Mouse (Mus musculus) lung, adult 2 months (tissue): ENCODE results near the gene Pgpep1. TPM values are rescaled to one million over a fixed set of nuclear protein-coding genes. Genes with fewer than 3 reads are reported as not detected.

ENCODE experiments used
- DNase-seq: peaks from one replicate; pipeline ENCODE4 v3.0.0; 2022
- H3K4me1 ChIP-seq: fragments of 200-500 bp; 2 replicates; pipeline ENCODE4 v1.6.1; 2011; ENCODE audit warnings: low read length; ENCODE audit not compliant: control insufficient read depth, insufficient read depth
- H3K4me3 ChIP-seq: fragments of 200-500 bp; replicated peaks from 2 replicates; pipeline ENCODE3; 2011; ENCODE audit warnings: low read depth, mild to moderate bottlenecking, control low read depth, low read length; ENCODE audit errors: extremely low read depth
- CTCF ChIP-seq: fragments of 200-500 bp; IDR thresholded peaks from 2 replicates; pipeline ENCODE4 v1.5.1; 2011; ENCODE audit warnings: mild to moderate bottlenecking, low read length, control low read depth; ENCODE audit not compliant: insufficient read depth
- POLR2A ChIP-seq: fragments of 200-500 bp; IDR thresholded peaks from 2 replicates; pipeline ENCODE4 v1.6.1; 2011; ENCODE audit warnings: low read depth, mild to moderate bottlenecking, control low read depth, low read length, borderline replicate concordance; ENCODE audit errors: extremely low read depth
- WGBS: fragments of 180-500 bp; shearing (Covaris S2); methylation state at CpG from one replicate; pipeline ENCODE4 v1.1.7; 2018; 5-methylcytosine and 5-hydroxymethylcytosine counted together
- polyA plus RNA-seq: library from polyadenylated mRNA; depleted of rRNA; stranded (reverse); fragments of >200 nt; gene quantifications from 2 replicates; pipeline ENCODE4 v1.2.3, GENCODE M21; 2012

The Pgpep1 gene
- polyA plus RNA-seq, 1 experiment, result 33.7 TPM

DNA sequence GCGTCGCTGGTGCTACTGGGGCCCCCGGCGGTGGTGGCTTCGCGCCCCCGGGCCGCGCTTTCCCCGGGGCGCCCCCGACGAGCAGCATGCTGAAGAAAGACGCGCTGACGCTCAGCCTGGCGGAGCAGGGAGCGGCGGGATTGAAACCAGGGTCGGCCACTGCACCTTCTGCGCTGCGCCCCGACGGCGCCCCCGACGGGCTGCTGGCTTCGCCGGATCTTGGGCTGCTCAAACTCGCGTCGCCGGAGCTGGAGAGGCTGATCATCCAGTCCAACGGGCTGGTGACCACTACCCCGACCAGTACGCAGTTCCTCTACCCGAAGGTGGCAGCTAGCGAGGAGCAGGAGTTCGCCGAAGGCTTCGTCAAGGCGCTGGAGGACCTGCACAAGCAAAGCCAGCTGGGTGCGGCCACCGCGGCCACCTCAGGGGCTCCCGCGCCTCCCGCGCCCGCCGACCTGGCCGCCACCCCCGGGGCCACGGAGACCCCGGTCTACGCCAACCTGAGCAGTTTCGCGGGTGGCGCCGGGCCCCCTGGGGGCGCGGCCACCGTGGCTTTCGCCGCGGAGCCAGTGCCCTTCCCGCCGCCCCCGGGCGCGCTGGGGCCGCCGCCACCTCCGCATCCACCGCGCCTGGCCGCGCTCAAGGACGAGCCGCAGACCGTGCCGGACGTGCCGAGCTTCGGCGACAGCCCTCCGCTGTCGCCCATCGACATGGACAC is 39.1 kb upstream of the Pgpep1 start:
- peak overlapping the region; percentile 90 for H3K4me3 ChIP-seq
- under 1% methylated on average over 89 of the region's 89 CpGs for WGBS
- DNase-seq, result peak; percentile 80
- H3K4me1 ChIP-seq, result peaks cover 16% of the 10 kb centered on the region
- no peak for TF ChIP-seq CTCF
- peak; percentile 72 for TF ChIP-seq POLR2A

DNA sequence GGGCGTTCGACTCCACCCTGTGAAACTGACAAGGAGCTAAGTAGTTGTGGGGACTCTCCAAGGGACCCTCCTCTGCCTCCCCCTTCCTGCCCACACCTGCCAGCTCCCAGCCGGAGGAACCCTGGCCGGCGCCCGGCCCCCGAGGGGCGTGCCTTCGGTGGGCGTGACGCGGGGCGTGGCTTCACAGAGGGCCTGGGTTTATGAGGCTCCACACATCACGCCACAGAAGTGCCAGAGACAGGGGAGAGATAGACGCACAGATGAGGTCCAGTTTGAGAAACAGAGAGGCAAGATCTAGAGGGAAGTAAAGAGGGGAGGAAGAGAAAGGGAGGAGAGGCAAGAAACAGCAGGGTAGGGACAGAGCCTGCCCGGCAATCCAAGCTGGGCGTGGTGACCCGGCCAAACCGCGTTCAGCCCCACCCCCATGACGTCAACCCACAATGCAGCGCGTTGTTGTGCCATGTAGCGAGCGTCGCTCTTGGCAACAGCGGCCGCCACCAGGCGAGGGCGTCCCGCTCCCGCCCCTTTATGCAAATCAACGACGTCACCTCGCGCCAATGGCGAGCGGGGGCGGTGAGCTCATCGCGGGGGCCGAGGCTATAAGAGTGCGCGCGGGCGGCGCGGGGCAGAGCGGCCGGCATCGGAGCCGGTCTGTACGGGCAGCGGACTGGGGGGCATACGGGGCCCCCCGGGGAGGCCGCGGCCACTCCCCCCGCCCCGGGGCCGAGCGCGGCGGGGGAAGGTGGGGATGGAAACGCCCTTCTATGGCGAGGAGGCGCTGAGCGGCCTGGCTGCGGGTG is 38.3 kb upstream of the Pgpep1 start, which contains the start of gene Jund:
Jund (plus strand) TSS at position 640 of the 800 bp plus-strand sequence.
- peak; percentile 97 for TF ChIP-seq POLR2A
- TF ChIP-seq CTCF, result no peak
- peak; percentile 100 for DNase-seq
- WGBS, result under 1% methylated on average over 68 of the region's 69 CpGs
- Histone ChIP-seq H3K4me1 (peaks cover 16% of the 10 kb centered on the region), H3K4me3 (peak within 1 kb of the TSS; percentile 90)

DNA sequence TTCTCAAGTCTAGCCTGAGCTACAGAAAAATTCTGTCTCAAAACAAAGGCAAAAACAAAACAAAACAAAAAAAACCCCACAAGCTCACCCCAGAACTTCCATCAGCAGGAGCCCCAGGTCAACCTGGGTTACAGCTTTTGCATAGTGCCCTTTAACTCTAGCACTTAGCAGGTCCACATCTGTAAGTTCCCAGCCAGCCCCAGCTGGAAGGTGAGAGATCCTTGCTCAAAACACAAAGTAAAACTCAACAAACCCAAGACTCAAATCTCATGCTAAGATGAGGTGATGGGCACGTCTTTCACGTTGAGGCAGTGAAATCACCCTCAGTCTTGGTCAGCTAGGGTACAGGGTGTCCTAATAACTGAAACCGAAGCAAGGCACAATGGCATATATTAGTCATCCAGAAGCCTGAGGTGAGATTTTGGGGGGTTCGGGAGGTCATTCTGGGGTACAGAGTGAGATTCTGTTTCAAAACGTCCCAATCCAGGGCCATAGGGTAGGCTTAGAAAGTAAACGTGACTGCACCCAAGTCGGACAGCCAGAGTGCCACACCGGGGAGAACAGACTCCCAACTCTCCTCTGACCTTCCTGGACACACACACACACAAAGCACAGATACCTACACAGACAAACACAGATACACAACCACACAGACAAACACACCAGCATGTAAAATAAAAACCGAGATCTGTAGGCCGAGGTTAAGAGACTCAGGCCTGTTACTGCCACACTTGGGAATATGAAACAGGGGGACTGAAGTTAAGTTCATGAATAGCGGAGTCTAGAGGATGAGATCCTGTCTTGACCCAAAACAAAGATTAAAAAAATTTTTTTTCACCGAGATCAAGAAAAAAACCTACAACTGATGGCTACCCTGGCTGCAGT is 37.4 kb upstream of the Pgpep1 start:
- H3K4me3 ChIP-seq, result peak overlapping the region; percentile 35
- TF ChIP-seq CTCF (no peak), POLR2A (no peak)
- peaks cover 16% of the 10 kb centered on the region for H3K4me1 ChIP-seq
- WGBS, result 63% methylated on average over 12 of the region's 12 CpGs
- DNase-seq, result no peak

DNA sequence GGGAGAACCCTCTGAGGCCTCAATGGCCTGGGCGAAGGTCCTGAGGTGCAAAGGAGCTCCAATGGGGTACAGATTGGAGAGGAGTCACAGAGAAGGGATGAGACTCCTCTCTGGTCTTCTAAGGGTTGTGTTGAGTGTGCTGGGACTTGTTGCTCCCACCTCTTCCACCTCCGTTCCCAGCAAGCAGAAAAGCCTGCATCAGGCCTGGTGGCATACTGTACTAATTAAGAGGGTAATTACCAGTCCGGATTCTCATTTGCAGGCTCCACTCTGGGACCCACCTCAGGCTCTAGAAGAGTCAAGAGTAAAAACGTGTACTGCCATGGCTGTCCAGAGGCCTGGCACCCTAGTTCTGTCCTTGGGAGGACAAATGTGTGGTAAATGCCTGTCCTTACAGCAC is 36.8 kb upstream of the Pgpep1 start:
- Histone ChIP-seq H3K4me1 (peaks cover 13% of the 10 kb centered on the region), H3K4me3 (no peak overlapping the region)
- TF ChIP-seq POLR2A, result no peak
- TF ChIP-seq CTCF, result no peak
- 52% methylated on average over 4 of the region's 4 CpGs for WGBS
- DNase-seq, result peak; percentile 40

DNA sequence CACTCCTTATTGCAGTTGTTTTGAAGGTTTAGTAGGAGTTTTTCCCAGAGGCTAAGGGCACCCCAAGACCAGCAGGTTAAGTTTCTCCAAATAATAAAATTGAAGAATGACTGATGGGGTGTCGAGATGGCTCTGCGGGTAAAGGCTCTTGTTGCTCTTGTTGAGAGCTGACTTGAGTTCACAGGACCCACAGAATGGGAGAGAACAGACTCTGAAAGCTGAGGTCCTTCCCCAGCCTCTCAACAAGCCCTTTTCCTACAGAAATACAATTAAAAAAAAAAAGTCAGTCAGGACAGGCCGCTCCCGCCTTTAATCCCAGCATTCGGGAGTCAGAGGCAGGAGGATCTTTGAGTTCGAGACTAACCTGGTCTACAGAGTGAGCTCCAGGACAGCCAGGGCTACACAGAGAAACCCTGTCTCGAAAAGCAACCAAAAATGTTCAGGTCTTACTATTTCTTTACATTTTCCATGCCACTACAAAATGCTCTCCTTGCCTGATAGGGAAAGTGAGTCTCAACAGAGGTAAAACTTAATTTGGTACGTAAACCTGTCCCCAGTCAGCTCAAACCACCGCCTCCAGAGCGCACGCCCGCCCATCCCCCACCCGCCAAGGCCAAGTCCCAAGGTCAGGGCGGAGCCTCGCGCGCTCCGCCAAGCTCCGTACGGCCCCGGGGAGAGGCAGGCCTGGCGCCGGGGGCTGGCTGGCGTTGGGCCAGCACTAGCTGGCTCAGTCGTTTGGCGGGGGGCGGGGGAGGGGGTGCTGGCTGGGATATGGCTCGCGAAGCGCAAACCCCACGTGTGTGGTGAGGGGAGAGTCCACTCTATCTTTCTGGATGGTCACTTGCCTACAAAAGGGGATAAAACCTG is 36.1 kb upstream of the Pgpep1 start:
- no peak overlapping the region for H3K4me3 ChIP-seq
- H3K4me1 ChIP-seq, result peaks cover 13% of the 10 kb centered on the region
- WGBS, result 6% methylated on average over 31 of the region's 31 CpGs
- no peak for TF ChIP-seq CTCF
- no peak for TF ChIP-seq POLR2A
- peak; percentile 76 for DNase-seq

DNA sequence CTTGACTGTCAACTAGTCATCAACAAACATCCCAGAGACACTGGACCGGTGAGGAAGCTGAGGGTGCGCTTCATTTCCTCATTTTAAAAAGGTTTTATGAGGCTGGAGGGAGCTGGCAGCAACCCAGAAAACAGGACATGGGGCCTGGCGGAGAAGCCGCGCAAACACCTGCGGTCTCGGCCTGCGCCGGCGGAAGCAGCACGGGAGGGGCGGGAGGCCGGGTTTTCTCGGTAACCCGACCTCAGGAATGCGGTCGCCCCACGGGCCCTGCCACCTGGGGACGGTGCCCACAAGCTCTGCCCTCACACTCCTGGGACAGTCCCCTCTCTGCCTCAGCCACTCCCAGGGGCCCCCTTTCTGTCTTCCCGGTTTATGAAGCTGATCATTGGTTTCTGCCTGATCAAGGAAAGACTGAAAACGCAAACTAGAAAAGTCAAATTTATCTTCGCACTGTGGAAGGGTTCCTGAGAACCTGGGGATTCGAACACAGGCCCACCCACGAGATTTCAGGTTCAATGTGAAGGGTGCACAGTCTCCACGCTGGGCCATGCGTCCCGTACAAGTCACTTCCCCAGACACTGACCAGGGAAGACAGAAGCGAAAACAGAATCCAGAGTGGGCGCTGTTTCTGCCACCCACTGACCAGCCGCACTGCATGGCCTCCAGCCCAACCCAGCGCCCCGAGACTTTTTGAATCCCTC is 35.3 kb upstream of the Pgpep1 start:
- DNase-seq, result peak; percentile 64
- Histone ChIP-seq H3K4me1 (peaks cover 13% of the 10 kb centered on the region), H3K4me3 (no peak overlapping the region)
- WGBS, result 39% methylated on average over 32 of the region's 32 CpGs
- TF ChIP-seq POLR2A, result no peak
- TF ChIP-seq CTCF, result no peak

DNA sequence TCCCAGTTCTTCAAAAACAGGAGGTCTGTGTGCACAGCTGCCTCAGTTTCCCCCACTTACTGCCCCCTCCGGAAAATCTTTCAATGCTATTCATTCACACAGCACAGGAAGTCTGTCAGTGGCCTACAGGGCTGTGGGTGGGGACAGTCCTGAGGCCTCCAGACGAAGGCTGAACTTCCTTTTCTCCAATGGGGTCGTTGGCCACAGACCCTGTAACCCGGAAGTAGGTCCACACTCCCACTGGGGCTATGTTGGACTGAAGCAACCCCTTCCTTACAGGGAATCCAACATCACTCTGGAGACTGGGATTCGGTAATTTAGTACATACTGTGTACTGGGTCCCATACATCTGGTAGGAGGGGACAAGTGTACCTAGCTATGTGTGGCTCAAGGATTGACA is 33.4 kb upstream of the Pgpep1 start:
- no peak for DNase-seq
- TF ChIP-seq POLR2A (no peak), CTCF (no peak)
- Histone ChIP-seq H3K4me3 (no peak overlapping the region), H3K4me1 (peaks cover 13% of the 10 kb centered on the region)
- 42% methylated on average over 5 of the region's 5 CpGs for WGBS

DNA sequence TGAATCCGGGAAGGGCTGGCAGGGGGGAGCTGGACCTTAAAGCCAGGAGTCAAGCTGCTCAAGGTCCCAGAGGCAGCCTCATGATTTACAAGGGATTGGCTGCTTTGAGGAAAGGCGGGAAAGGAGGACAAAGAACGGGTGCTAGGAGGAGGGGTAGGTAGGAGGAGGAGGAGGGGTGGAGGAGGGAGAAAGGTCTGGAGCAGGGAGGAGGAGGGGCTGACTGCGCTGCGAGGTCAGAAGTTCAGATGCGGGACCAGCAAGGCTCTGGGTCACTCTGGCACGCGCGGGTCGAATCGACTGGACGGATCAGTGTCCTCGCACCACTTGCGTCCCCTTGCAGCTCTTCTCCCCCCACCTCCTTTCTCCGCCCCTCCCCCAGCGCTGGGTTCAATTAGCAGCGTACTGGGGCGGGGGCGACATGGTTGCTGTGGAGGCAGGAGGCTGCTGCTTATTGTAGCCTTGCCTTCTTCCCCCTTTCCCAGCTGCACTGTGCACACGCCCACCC is 31.6 kb upstream of the Pgpep1 start:
- H3K4me3 ChIP-seq, result no peak overlapping the region
- WGBS, result 17% methylated on average over 20 of the region's 20 CpGs
- H3K4me1 ChIP-seq, result peaks cover 3% of the 10 kb centered on the region; the same call in 1 of the 2 replicates
- DNase-seq, result no peak
- no peak for TF ChIP-seq POLR2A
- no peak for TF ChIP-seq CTCF
